Mouse (Mus musculus) heart, embryonic 11.5 days (tissue): ENCODE results near the gene Tmco2. TPM values are rescaled to one million over a fixed set of nuclear protein-coding genes. Genes with fewer than 3 reads are reported as not detected.
"Not testable (repeated sequence)": the region's sequence is repeated elsewhere in the genome, so short reads cannot be mapped to it uniquely, and the experiment has no call there.

Experiments used
- ATAC-seq: fragments of 200-750 bp; cut with Nextera tagmentation; replicated peaks from 2 replicates; pipeline ENCODE4 v1.8.0; 2017; ENCODE audit warnings: moderate library complexity; ENCODE audit not compliant: insufficient number of reproducible peaks, low FRiP score, low TSS enrichment
- H3K27ac ChIP-seq: fragments of 300-500 bp; sonication (generic); 2 replicates; pipeline ENCODE4 v1.5.1; 2014; ENCODE audit warnings: mild to moderate bottlenecking, low read depth, low read length
- H3K27me3 ChIP-seq: fragments of 300-500 bp; sonication (generic); 2 replicates; pipeline ENCODE4 v1.6.1; 2014; ENCODE audit warnings: mild to moderate bottlenecking, low read length, mixed read lengths; ENCODE audit not compliant: control insufficient read depth, insufficient read depth
- H3K36me3 ChIP-seq: fragments of 300-500 bp; sonication (generic); 2 replicates; pipeline ENCODE4 v1.6.1; 2014; ENCODE audit warnings: mild to moderate bottlenecking, low read length, moderate library complexity, mixed read lengths; ENCODE audit not compliant: control insufficient read depth, insufficient read depth
- H3K4me1 ChIP-seq: fragments of 300-500 bp; sonication (generic); 2 replicates; pipeline ENCODE4 v1.6.1; 2014; ENCODE audit warnings: low read length; ENCODE audit not compliant: control insufficient read depth, insufficient read depth
- H3K4me2 ChIP-seq: fragments of 300-500 bp; sonication (generic); 2 replicates; pipeline ENCODE4 v1.6.1; 2014; ENCODE audit warnings: mild to moderate bottlenecking, moderate library complexity
- H3K4me3 ChIP-seq: fragments of 300-500 bp; sonication (generic); 2 replicates; pipeline ENCODE4 v1.5.1; 2014; ENCODE audit warnings: low read depth, low read length
- H3K9ac ChIP-seq: fragments of 300-500 bp; sonication (generic); 2 replicates; pipeline ENCODE4 v1.6.1; 2014; ENCODE audit warnings: mild to moderate bottlenecking, low read depth, low read length, moderate library complexity
- H3K9me3 ChIP-seq: fragments of 300-500 bp; sonication (generic); replicated peaks from 2 replicates; pipeline ENCODE4 v1.6.1; 2016; ENCODE audit warnings: low read length; ENCODE audit not compliant: control insufficient read depth
- WGBS: fragments of 180-500 bp; shearing (Covaris S2); extraction: QIAGEN DNeasy Blood & Tissue Kit; methylation state at CpG from one replicate; pipeline ENCODE4 v1.1.7; 2014; ENCODE audit not compliant: insufficient replicate concordance; 5-methylcytosine and 5-hydroxymethylcytosine counted together
- polyA plus RNA-seq: library from polyadenylated mRNA; unstranded; fragments of >200 nt; fragmentation: Nextera tagmentation; extraction: Ambion mirVana; gene quantifications from 2 replicates; pipeline ENCODE4 v1.2.1, GENCODE M21; 2014

Gene Tmco2
- polyA plus RNA-seq, 1 experiment from 2014 or later = not detected

- H3K4me2 ChIP-seq = no peak overlapping the region
- WGBS = 90% methylated on average over 4 of the region's 4 CpGs
- H3K4me1 ChIP-seq = no peaks in the 10 kb centered on the region
- H3K27ac ChIP-seq = no peak overlapping the region
- H3K36me3 ChIP-seq = peaks cover 20% of the 10 kb centered on the region
- no peak overlapping the region for H3K4me3 ChIP-seq
- H3K27me3 ChIP-seq = no peaks in the 10 kb centered on the region
- ATAC-seq = no peak
- H3K9me3 ChIP-seq = no peaks in the 10 kb centered on the region
- no peak overlapping the region for H3K9ac ChIP-seq
These were observed 34.8 kb downstream of the Tmco2 start for GRCm38 (mm10) chr4:121074250-121074649.

GRCm38 (mm10) chr4:121065336-121065735, 43.7 kb downstream of the Tmco2 start:
- Histone ChIP-seq H3K27me3 (no peaks in the 10 kb centered on the region), H3K27ac (no peak overlapping the region), H3K4me1 (no peaks in the 10 kb centered on the region), H3K9me3 (no peaks in the 10 kb centered on the region), H3K4me2 (no peak overlapping the region), H3K4me3 (no peak overlapping the region), H3K9ac (no peak overlapping the region), H3K36me3 (peaks cover 9% of the 10 kb centered on the region)
- ATAC-seq = no peak
- 62% methylated on average over 2 of the region's 2 CpGs for WGBS

- not testable (repeated sequence) for H3K36me3 ChIP-seq, H3K4me1 ChIP-seq, H3K4me3 ChIP-seq, H3K27me3 ChIP-seq, H3K4me2 ChIP-seq, H3K9me3 ChIP-seq, H3K9ac ChIP-seq, H3K27ac ChIP-seq, ATAC-seq
- WGBS = 64% methylated on average over 9 of the region's 10 CpGs
These were observed 49.8 kb downstream of the Tmco2 start for GRCm38 (mm10) chr4:121059218-121059617.

GRCm38 (mm10) chr4:121057032-121057431, 52.0 kb downstream of the Tmco2 start:
- no peak overlapping the region for H3K27ac ChIP-seq
- no peaks in the 10 kb centered on the region for H3K9me3 ChIP-seq
- 37% methylated on average over 2 of the region's 2 CpGs for WGBS
- no peak overlapping the region for H3K4me3 ChIP-seq
- H3K4me1 ChIP-seq = peaks cover 9% of the 10 kb centered on the region
- peaks cover 20% of the 10 kb centered on the region for H3K27me3 ChIP-seq
- H3K4me2 ChIP-seq = no peak overlapping the region
- H3K36me3 ChIP-seq = no peaks in the 10 kb centered on the region; the same call in 1 of the 2 replicates
- ATAC-seq = no peak
- H3K9ac ChIP-seq = no peak overlapping the region

GRCm38 (mm10) chr4:121056342-121056741, 52.7 kb downstream of the Tmco2 start:
- H3K27ac ChIP-seq = no peak overlapping the region
- no peaks in the 10 kb centered on the region for H3K36me3 ChIP-seq
- H3K4me1 ChIP-seq = peaks cover 10% of the 10 kb centered on the region
- H3K4me2 ChIP-seq = no peak overlapping the region
- 44% methylated on average over 3 of the region's 3 CpGs for WGBS
- H3K9me3 ChIP-seq = no peaks in the 10 kb centered on the region
- H3K27me3 ChIP-seq = peaks cover 23% of the 10 kb centered on the region
- no peak overlapping the region for H3K4me3 ChIP-seq
- no peak for ATAC-seq
- no peak overlapping the region for H3K9ac ChIP-seq

Other genes with a start within 250 kb of the Tmco2 start
- 13.2 and 13.7 TPM in 2 replicates for gene Exo5, start 184.2 kb downstream of the Tmco2 start, polyA plus RNA-seq
- gene Zfp69, start 157.5 kb downstream of the Tmco2 start, polyA plus RNA-seq = 13.8 and 16.9 TPM in 2 replicates
- 12.8 and 14.5 TPM in 2 replicates for gene Smap2, start 92.0 kb downstream of the Tmco2 start, polyA plus RNA-seq
- 3.8 and 4.6 TPM in 2 replicates for gene Col9a2, start 69.8 kb downstream of the Tmco2 start, polyA plus RNA-seq
- gene Zmpste24, start 11.0 kb downstream of the Tmco2 start, polyA plus RNA-seq = 20.5 and 25.5 TPM in 2 replicates
- gene Rlf, start 105.9 kb upstream of the Tmco2 start, polyA plus RNA-seq = 15.3 and 19.1 TPM in 2 replicates
- gene Gm12888, start 215.7 kb upstream of the Tmco2 start, polyA plus RNA-seq = not detected in 2 replicates